Mouse (Mus musculus) hematopoietic multipotent progenitor cell, adult 10-12 weeks (in vitro differentiated cells): ENCODE data around the gene Cyp2d12. TPM values are rescaled to one million over a fixed set of nuclear protein-coding genes. Genes with fewer than 3 reads are reported as not detected.

ENCODE experiments used
- polyA plus RNA-seq: library from polyadenylated mRNA; stranded (reverse); fragments of >175 nt; gene quantifications from 2 replicates; pipeline ENCODE4 v1.2.3, GENCODE M21; 2012; ENCODE audit warnings: low replicate concordance

Gene Cyp2d12
- not detected in 2 replicates for polyA plus RNA-seq

GRCm38 (mm10) chr15:82554531-82555230 lies at the start of gene Cyp2d12:
Gene Cyp2d12 (plus strand): TSS chr15:82555072.

Other genes with a start within 250 kb of the Cyp2d12 start
- 73.0 and 171 TPM in 2 replicates for gene Naga, start 216.1 kb upstream of the Cyp2d12 start, polyA plus RNA-seq
- 0.36 and 3.5 TPM in 2 replicates for gene Pheta2, start 216.1 kb upstream of the Cyp2d12 start, polyA plus RNA-seq
- gene Smdt1, start 216.1 kb upstream of the Cyp2d12 start, polyA plus RNA-seq: 93.9 and 103 TPM in 2 replicates
- 116 and 213 TPM in 2 replicates for gene Ndufa6, start 200.8 kb upstream of the Cyp2d12 start, polyA plus RNA-seq
- 0.40 and 2.4 TPM in 2 replicates for gene Cyp2d22, start 174.8 kb upstream of the Cyp2d12 start, polyA plus RNA-seq
- not detected in 2 replicates for gene Cyp2d11, start 161.1 kb upstream of the Cyp2d12 start, polyA plus RNA-seq
- gene Cyp2d10, start 147.9 kb upstream of the Cyp2d12 start, polyA plus RNA-seq: not detected in 2 replicates
- gene Cyp2d9, start 121.6 kb upstream of the Cyp2d12 start, polyA plus RNA-seq: not detected in 2 replicates
- gene Cyp2d34, start 65.9 kb downstream of the Cyp2d12 start, polyA plus RNA-seq: not detected in 2 replicates
- gene Cyp2d40, start 209.1 kb downstream of the Cyp2d12 start, polyA plus RNA-seq: not detected in 2 replicates
- 0.13 TPM in 1 of 2 replicates, not detected in the other for gene Cyp2d26, start 239.2 kb downstream of the Cyp2d12 start, polyA plus RNA-seq